Mouse (Mus musculus): Measurements from ENCODE around the gene Tmem205.

The Tmem205 gene

DNA sequence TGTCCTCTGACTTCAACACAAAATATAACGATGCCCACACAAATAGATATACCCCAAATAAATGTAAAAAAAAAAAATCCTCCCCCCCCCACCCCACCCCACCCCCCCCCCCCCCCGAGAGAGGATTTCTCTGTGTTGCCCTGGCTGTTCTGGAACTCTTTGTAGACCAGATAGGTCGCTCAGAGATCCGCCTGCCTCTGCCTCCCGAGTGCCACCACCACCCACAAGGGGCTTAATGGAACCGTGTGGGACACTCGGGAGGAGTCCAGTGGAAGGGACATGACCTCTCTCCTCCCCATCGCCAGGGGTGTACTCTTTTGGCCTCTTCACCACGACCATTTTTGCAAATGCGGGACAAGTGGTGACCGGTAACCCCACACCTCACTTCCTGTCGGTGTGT, 15.7 kb upstream of the Tmem205 start:
- DNase-seq, result no peak

DNA sequence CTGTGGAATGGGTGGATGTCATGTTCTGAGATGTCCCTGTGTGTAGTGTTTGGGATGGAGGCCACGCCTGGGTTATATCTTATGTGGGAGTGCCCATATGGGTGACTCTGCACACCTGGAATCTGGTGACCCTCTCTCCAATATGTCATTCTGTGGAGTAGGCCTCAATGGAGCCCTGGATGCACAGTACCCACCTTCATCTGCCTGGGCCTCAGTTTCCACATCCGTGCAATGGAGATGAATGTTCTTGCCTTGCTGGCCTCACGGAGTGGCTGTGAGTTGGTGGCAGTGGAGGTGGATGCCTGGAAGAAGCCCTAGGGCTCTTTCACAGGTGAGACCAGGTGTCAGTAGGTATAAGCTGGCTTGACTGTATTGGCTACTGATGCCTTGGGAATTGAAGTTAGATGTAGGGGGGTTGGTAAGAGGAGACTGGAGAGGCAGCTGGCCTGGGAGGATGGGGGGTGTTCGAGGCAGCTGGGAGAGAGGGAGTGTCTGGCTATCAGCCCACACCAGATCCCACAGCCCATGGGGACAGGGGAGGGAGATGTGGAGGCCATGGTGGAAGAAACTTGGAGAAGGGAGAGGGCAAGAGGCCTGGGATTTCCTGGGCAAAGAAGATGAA, 11.0 kb upstream of the Tmem205 start:
- DNase-seq, result no peak

- no peak for DNase-seq
Measured at GRCm38 (mm10) chr9:21937711-21938175, 10.4 kb upstream of the Tmem205 start.

DNA sequence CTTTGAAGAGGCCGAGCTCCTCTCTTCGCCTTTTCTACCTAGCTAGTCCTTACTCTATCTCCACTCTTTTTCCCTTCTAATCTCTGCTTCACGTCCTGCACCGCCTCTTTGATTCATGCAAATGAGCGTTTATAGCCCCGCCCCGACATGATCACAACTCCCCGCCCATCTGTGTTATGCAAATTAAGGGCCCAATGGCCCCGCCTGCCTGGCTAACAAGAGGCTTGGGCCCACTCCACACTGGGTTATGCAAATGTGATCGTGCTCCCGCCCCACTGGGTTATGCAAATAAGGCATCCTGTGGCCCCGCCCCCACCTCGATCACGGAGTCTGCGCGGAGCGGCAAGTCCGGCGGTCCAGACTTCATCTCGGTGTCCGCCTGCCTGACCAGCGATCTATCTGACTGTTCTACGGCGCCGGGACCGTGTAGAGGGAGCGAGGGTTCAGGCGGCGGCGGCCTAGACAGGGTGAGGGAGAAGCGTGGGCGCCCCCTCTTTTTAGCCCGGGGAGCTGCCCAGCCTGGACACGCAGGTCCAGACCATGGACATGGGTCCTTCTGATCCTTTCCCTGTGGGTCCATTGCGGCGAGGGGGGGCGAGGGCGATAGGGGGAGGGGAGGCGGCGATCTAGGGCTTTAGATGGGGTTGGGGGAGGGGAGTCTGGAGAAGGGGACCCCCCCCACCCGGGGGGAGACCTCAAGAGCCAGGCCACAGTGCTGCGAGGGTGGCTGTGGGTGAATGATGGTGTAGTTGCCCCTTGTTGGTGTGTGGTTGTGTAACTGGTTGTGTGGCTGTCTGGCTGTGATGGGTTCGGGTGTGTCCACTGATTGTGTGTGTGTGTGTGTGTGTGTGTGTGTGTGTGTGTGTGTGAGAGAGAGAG, 9.6 kb upstream of the Tmem205 start, which contains the start of gene Plppr2:
Plppr2 (plus strand) TSS at position 342 of the 879 bp plus-strand sequence.
- peak; percentile 99 for DNase-seq

DNA sequence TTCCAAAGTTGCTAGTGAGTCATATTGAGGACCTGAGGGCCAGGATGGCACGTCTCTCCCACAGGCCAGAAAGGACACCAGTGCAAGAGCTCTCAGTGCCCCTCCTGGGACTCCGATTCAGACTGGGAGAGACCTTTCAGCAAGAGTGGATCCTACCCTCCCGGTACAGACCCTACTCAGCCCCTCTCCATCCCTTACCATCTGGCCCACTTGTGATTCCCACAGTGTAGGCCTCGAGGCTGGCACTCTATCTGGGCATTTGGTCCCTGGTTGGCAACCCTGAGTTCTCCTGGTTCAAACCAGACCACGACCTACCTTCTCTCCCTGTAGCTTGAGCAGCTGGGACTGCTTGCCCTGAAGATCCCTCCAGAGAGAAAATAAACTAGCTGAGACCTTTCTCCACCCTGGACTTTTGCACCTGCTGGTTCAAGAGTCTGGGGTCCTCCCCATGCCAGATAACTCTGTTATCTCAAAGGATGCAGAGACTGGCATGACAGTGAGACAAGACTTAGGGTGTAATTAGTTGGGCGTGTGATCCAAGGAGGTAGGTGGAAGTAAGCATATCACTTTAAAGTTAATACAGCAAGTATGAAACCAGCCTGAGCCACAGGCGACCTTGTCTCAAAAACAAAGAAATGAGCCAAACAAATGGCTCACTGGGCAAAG, 8.2 kb upstream of the Tmem205 start:
- no peak for DNase-seq

GRCm38 (mm10) chr9:21934021-21934420, 6.7 kb upstream of the Tmem205 start:
- no peak for DNase-seq

GRCm38 (mm10) chr9:21932445-21933137, 5.2 kb upstream of the Tmem205 start:
- no peak for DNase-seq

- no peak for DNase-seq
Measured at GRCm38 (mm10) chr9:21932006-21932405, 4.7 kb upstream of the Tmem205 start.

DNA sequence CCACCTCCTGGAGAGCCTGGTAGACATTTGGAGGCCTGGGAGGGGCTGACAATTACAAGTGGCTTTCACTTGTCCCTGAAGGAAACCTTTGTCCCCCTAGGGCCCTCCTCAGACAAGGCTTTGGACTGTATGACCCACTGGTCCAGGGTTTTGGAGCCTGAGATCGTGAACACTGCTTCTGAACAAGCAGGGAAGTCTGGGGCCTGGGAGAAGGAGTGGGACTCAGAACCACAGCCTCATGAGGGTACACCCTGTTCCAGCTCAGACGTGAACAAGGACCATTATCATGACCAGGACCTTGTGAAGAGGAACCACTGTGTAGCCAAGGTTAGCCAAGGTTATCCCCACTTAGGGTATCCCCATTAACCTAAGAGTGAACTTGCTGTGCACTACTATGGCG, 1.9 kb upstream of the Tmem205 start:
- no peak for DNase-seq

- DNase-seq, result no peak
Measured at GRCm38 (mm10) chr9:21926784-21927183, 572 bp downstream of the Tmem205 start.

- no peak for DNase-seq
Measured at GRCm38 (mm10) chr9:21926155-21926554, 1.2 kb downstream of the Tmem205 start.

- DNase-seq, result no peak
Measured at GRCm38 (mm10) chr9:21925506-21925905, 1.9 kb downstream of the Tmem205 start.

GRCm38 (mm10) chr9:21925034-21925433, 2.3 kb downstream of the Tmem205 start:
- no peak for DNase-seq

- DNase-seq, result no peak
Measured at GRCm38 (mm10) chr9:21924099-21924493, 3.3 kb downstream of the Tmem205 start.

DNA sequence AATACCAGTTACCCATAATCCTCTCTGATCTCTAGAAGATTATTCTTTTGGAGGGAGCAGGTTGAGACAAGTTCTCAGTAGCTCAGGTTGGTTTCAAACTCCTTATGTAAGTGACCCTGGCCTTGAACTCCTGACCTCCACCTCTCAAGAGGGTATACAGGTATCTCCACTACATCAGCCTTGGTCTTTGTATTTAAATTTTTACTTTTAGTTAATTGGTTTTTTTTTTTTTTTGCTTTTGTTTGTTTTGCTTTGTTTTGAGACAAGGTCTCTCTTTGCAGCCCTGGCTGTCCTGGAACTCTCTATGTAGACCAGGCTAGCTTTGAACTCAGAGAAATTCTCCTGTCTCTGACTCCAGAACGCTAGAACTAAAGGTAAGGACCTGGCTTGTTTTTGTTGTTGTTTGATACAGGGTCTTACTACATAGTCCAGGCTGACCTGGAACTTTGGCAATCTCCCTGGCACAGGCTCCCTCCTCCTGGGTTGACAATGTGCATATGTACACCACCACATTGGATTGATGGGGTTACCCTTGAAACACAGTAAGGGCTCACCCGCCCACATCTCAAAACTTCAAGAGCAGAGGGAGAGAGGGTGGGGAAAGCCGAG, 3.8 kb downstream of the Tmem205 start:
- DNase-seq, result no peak

DNA sequence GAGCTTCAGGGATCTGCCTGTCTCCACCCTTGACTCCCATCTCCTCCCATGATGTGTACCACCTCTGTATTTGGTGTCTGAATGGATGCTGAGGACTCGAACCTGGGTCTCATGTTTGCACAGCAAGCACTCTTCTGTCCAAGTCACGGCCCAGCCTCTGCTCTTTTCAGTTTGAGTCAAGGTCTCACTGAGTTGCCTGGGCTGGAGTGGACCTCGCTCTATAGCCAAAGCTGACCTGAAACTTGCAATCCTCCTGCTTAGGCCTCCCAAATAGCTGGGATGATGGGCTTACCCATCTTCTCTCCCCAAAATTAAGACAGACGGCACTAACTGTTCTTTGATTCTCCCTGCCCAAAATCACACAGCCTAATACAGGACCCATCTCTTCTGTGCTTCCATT, 4.3 kb downstream of the Tmem205 start:
- DNase-seq, result no peak

GRCm38 (mm10) chr9:21918692-21919384, 8.5 kb downstream of the Tmem205 start:
- no peak for DNase-seq

GRCm38 (mm10) chr9:21918035-21918592, 9.2 kb downstream of the Tmem205 start, which contains the start of gene Rab3d:
Rab3d (minus strand) TSS chr9:21918192.
- DNase-seq, result peak; percentile 100

GRCm38 (mm10) chr9:21917493-21918034, 9.8 kb downstream of the Tmem205 start:
- no peak for DNase-seq

DNA sequence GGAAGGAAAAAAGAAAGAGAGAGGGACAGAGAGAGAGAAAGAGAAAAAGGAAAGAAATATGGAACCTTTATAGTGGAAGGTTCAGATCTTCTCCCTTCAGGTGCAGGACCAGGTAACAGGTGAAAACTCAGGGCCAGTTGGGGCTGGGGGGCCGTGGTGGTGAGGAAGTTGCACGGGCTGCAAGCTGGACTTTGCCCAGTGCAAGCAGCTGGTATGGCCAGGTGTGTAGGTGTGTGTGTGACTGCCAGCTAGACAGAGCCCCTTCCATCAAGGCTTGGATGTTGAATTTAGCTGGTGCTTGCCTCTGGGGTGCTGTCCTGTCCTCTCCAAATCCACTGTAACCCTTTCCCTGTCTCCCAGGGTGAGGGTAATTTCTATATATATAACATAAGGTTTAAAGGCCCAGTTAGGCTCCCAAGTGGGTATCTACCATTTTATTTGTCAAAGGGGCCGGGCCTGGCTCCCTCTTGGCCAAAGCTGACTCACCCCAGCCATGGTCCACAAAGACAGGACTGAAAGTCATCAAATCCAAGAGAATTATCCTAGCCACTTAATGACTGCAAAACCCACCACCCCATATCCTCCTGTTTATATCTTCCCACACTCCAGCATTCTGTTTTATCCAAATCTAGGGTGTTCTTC, 10.4 kb downstream of the Tmem205 start:
- DNase-seq, result no peak
